Mouse (Mus musculus): ENCODE measurements around the gene Erbb3.

DNA sequence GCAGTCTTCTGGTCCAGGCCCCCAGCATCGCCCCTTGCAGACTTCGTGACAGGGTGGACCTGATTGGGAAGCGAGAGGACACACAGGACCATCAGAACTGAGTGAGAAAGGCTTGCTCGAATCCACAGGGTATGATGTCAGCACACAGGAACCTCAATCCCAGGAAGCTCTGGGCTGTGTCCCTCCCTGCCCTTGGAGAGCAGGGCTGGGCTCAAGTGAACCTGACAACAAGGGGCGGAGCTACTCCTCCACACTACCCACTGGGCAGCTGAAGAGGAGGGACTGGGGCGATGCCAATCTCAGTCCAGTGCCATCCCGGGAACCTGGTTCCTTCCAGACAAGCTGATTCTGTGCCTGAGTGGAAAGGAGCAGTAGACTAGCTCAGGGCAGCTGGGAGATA is 5.8 kb downstream of the Erbb3 start:
- TF ChIP-seq CTCF (IDR thresholded peaks at IDR 0.05; ENCODE audit: low read depth): no peak
- TF ChIP-seq EP300 (IDR thresholded peaks at IDR 0.05; ENCODE audit: low read depth): no peak
